Mouse (Mus musculus): ENCODE results near the gene Msi2. TPM values are rescaled to one million over a fixed set of nuclear protein-coding genes. Genes with fewer than 3 reads are reported as not detected.

The Msi2 gene
- polyA plus RNA-seq, 1 experiment from 2014 or later, result 25.3 TPM

DNA sequence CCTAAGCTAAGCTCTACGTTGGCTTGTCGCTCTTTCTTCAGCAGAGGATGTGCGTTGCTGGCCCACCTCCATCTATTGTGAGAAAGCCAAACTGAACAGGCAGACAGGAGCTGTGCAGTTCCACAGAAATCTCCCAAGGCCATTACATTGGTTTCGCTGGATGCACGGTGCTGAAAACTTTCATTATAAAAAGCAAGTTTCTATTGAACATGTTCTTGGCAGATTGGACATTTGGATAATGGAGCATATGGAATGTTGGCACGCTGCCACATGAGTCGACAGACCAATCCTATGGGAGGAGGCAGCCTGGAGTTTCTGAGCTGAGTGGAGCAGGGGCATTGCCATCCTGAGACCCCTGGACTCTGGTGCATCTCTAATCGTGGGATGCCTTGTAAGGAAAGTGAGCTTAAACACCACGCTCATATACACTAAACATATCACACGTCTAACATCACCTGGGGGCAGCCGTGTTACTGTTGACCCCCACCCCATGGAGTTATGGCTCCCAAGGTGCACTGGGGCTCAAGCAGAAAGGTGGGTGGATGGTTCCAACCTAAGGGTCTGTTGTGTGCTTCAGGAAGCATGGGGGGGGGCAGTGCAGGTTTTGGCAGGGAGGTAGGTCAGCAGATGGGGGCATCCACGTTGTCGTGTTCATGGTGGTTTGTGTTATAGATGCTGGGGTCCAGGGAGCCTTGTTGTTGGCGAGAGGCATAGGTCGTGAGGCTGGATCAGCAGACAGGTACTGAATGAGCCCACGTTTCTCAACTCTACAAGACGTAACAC, 389.3 kb downstream of the Msi2 start:
- Histone ChIP-seq H3K4me1 (peaks cover 27% of the 10 kb centered on the region), H3K36me3 (no peaks in the 10 kb centered on the region), H3K27ac (replicated peaks) (no peak overlapping the region), H3K9me3 (replicated peaks) (no peaks in the 10 kb centered on the region), H3K4me3 (no peak overlapping the region), H3K27me3 (ENCODE audit: low read depth, poor library complexity, severe bottlenecking) (no peaks in the 10 kb centered on the region)
- WGBS, result 92% methylated on average over 17 of the region's 17 CpGs
- no peak for DNase-seq (ENCODE audit: low spot score)

DNA sequence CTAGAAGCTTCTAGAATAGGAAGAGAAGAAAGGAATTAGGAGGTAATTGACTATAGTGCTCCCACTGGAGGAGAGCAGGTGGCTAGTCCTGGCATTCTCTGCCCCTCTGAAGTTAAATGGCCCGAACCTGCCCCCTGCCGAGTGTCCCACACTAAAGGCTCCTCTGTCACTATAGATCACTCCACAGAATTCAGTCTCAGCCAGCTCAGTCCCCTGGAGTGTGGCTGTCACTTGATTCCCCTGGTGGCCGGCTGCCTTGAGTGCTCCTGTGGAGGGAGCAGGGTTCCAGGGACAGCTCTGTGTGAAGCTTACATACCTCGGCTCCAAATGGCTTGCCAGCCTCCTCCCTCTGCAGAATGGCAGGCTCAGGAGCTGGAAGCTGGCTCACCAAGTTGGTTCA, 391.3 kb downstream of the Msi2 start:
- H3K4me3 ChIP-seq, result no peak overlapping the region
- H3K27me3 ChIP-seq (ENCODE audit: low read depth, poor library complexity, severe bottlenecking), result no peaks in the 10 kb centered on the region
- WGBS, result 11% methylated on average over 4 of the region's 4 CpGs
- no peaks in the 10 kb centered on the region for H3K36me3 ChIP-seq
- H3K27ac ChIP-seq (replicated peaks), result peak overlapping the region; percentile 19
- peaks cover 24% of the 10 kb centered on the region for H3K4me1 ChIP-seq
- H3K9me3 ChIP-seq (replicated peaks), result no peaks in the 10 kb centered on the region; the same call in 1 of the 2 replicates
- no peak for DNase-seq (ENCODE audit: low spot score)

DNA sequence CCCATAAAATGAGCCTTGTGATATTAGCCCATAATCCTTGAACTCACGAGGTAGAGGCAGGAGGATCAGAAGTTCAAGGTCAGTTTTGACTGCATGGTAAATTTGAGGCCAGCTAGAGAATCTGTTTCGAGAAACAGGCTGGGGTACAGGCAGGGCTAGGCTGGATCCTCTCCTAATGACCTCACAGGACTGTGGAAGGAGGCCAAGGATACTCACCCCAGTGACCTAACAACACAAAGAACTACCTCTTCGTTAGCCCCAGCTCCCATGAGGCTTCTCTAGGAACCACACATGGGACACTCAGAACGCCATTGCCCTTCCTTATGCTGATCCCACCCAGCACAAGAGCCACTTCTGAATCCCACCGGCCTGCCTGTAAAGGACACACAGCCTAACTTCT, 399.5 kb downstream of the Msi2 start:
- Histone ChIP-seq H3K4me1 (peaks cover 57% of the 10 kb centered on the region), H3K9me3 (replicated peaks) (no peaks in the 10 kb centered on the region; the same call in 1 of the 2 replicates), H3K27ac (replicated peaks) (peak overlapping the region; percentile 47; the same call in 1 of the 2 replicates), H3K27me3 (ENCODE audit: low read depth, poor library complexity, severe bottlenecking) (0 out of 2 replicates have a peak, but pooled peaks cover 4% of the 10 kb centered on the region), H3K36me3 (no peaks in the 10 kb centered on the region), H3K4me3 (no peak overlapping the region)
- no peak for DNase-seq (ENCODE audit: low spot score)
- WGBS, result 78% methylated on average over 5 of the region's 5 CpGs

DNA sequence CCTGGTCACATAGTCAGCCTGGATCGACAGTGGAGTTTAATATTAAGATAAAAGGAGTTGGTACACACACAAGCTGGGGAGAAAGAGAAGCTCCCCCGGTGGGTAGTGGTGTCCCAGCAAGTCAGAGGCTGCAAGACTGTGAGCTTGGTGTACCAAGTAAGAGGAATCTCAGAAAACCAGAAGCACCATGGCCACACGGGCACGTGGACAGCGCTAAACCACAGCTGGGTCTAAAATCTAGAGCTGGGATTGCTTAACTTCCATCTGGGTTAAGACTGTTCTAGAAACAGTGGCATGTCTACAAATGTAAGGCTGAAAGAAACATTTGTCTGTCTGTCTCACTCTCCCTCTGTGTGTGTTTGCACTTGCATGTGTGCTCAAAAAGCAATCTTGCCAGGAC, 402.9 kb downstream of the Msi2 start:
- Histone ChIP-seq H3K27ac (replicated peaks) (peak overlapping the region; percentile 82; the same call in 1 of the 2 replicates), H3K4me1 (peaks cover 91% of the 10 kb centered on the region), H3K9me3 (replicated peaks) (no peaks in the 10 kb centered on the region), H3K27me3 (ENCODE audit: low read depth, poor library complexity, severe bottlenecking) (peaks cover 13% of the 10 kb centered on the region), H3K4me3 (no peak overlapping the region), H3K36me3 (no peaks in the 10 kb centered on the region)
- DNase-seq (ENCODE audit: low spot score), result no peak
- WGBS, result 86% methylated on average over 5 of the region's 5 CpGs

DNA sequence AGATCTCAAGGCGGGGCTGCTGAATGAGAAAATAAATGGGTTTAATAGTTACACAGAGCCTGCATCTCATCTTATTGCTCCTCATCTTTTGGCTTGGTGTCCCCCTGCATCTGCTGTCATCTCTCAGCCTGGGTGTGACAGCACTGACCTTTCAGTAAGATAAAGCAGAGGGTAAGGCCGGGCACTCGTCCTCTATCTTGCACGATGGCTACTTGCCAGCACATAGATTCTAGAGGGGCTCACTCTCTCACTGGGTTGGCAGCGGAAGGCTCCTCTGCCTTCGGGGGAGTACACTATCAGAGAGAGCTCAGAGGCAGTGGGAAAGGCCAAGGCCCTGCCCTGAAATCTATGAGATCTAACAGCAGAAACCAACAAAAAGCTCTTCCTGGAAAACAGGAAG, 403.8 kb downstream of the Msi2 start:
- no peak for DNase-seq (ENCODE audit: low spot score)
- H3K4me1 ChIP-seq, result peaks cover 93% of the 10 kb centered on the region
- H3K9me3 ChIP-seq (replicated peaks), result no peaks in the 10 kb centered on the region
- H3K27ac ChIP-seq (replicated peaks), result peak overlapping the region; percentile 82
- H3K27me3 ChIP-seq (ENCODE audit: low read depth, poor library complexity, severe bottlenecking), result peaks cover 16% of the 10 kb centered on the region
- 88% methylated on average over 6 of the region's 6 CpGs for WGBS
- no peaks in the 10 kb centered on the region for H3K36me3 ChIP-seq
- H3K4me3 ChIP-seq, result no peak overlapping the region

DNA sequence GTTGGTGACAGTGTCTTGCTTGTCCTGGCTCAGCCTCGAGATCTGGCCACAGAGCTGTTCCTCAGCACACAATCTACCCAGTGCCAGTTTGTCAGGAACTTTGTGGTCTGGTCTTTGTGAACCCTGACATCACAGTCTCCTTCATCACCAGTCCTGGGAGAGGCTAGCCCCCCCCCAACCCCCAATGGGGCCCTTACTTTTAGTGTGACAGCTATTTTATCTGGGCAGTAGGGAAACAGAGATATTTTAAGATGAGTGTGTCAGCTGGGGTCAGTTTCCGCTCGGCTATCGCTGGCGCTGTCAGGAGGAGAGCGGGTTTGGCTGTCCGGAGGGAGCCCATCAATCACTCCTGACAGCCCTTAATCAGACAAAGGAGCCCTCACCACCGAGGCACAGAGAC, 404.8 kb downstream of the Msi2 start:
- 51% methylated on average over 8 of the region's 8 CpGs for WGBS
- Histone ChIP-seq H3K4me3 (no peak overlapping the region), H3K9me3 (replicated peaks) (no peaks in the 10 kb centered on the region), H3K27ac (replicated peaks) (peak overlapping the region; percentile 82), H3K4me1 (peaks cover 97% of the 10 kb centered on the region), H3K27me3 (ENCODE audit: low read depth, poor library complexity, severe bottlenecking) (peaks cover 13% of the 10 kb centered on the region), H3K36me3 (no peaks in the 10 kb centered on the region)
- no peak for DNase-seq (ENCODE audit: low spot score)

DNA sequence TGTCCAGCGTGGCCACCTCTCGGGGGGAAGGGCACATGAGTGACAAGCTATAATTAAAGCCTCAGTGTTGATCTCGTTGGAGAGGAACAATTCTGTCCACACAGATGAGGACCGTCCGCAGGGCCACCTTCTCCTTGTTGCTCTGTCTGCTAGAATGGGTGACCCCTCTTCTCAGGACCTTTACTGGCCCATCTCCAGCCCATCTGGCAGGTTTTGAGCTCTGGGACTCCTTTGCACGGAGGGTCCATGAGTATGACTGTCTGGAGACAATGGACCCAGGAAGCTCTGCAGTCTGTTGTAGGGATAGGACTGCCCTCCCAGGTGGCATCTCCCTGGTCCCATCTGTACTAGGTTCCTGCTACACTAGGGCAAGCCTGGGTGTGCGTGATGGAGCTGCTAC, 406.7 kb downstream of the Msi2 start:
- Histone ChIP-seq H3K27me3 (ENCODE audit: low read depth, poor library complexity, severe bottlenecking) (peaks cover 13% of the 10 kb centered on the region), H3K4me3 (no peak overlapping the region), H3K4me1 (peaks cover 94% of the 10 kb centered on the region), H3K9me3 (replicated peaks) (no peaks in the 10 kb centered on the region), H3K36me3 (no peaks in the 10 kb centered on the region), H3K27ac (replicated peaks) (peak overlapping the region; percentile 82)
- WGBS, result 66% methylated on average over 7 of the region's 7 CpGs
- no peak for DNase-seq (ENCODE audit: low spot score)

DNA sequence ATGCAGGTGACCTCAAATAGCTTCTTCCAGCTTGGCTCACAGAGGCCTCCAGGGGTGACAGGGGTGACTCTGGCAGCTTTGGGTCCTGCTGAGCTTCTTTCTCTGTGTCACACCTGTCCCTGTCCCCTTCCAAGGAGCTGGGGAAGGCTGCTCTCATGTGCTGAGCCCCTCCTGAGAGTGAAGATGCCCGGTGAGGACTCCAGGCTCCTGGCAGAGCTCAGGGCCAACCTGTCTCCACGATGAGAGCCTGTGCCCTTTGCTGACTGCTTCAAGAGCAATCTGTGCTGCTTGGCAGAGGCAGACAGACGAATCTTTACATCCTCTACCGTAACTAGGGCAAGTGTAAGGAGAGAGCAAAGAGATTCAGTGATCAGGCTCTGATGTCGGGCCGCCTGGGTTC, 407.5 kb downstream of the Msi2 start:
- Histone ChIP-seq H3K36me3 (no peaks in the 10 kb centered on the region), H3K4me3 (no peak overlapping the region), H3K9me3 (replicated peaks) (no peaks in the 10 kb centered on the region), H3K27ac (replicated peaks) (peak overlapping the region; percentile 82), H3K27me3 (ENCODE audit: low read depth, poor library complexity, severe bottlenecking) (peaks cover 13% of the 10 kb centered on the region), H3K4me1 (peaks cover 91% of the 10 kb centered on the region)
- 76% methylated on average over 6 of the region's 6 CpGs for WGBS
- no peak for DNase-seq (ENCODE audit: low spot score)

DNA sequence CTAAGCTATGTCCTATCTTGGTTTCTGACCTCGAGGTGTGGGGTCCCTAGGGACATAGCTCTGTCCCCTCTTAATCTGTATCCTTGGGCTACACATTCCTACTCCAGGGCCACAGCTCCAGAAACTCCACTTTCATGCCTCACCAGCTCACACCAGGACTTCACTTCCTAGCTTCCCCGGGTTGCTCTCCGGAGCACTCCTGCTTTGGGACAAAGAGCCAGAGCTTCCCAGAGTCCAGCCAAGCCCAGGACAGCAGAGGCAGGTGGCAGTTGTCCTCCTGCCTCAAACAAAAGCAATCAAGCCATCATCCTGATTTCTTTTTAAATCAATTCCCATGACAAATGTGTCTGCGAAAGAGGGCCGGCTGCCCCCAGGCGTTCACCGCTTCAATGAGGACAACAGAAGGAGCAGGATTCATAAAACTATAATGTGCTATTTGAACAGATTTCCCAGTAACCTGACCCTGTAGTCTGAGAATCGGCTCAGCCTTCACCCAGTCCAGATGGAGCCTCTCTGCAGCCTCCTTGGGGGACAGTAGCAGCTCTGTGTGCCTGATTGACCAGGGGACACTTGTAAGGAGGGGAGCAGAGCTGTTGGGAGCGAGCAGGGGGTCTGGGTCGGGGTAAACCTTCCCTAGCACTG, 409.1 kb downstream of the Msi2 start:
- Histone ChIP-seq H3K4me1 (peaks cover 80% of the 10 kb centered on the region), H3K4me3 (no peak overlapping the region), H3K27ac (replicated peaks) (peak overlapping the region; percentile 82), H3K9me3 (replicated peaks) (no peaks in the 10 kb centered on the region), H3K36me3 (no peaks in the 10 kb centered on the region), H3K27me3 (ENCODE audit: low read depth, poor library complexity, severe bottlenecking) (peaks cover 13% of the 10 kb centered on the region)
- WGBS, result 60% methylated on average over 10 of the region's 10 CpGs
- DNase-seq (ENCODE audit: low spot score), result no peak

DNA sequence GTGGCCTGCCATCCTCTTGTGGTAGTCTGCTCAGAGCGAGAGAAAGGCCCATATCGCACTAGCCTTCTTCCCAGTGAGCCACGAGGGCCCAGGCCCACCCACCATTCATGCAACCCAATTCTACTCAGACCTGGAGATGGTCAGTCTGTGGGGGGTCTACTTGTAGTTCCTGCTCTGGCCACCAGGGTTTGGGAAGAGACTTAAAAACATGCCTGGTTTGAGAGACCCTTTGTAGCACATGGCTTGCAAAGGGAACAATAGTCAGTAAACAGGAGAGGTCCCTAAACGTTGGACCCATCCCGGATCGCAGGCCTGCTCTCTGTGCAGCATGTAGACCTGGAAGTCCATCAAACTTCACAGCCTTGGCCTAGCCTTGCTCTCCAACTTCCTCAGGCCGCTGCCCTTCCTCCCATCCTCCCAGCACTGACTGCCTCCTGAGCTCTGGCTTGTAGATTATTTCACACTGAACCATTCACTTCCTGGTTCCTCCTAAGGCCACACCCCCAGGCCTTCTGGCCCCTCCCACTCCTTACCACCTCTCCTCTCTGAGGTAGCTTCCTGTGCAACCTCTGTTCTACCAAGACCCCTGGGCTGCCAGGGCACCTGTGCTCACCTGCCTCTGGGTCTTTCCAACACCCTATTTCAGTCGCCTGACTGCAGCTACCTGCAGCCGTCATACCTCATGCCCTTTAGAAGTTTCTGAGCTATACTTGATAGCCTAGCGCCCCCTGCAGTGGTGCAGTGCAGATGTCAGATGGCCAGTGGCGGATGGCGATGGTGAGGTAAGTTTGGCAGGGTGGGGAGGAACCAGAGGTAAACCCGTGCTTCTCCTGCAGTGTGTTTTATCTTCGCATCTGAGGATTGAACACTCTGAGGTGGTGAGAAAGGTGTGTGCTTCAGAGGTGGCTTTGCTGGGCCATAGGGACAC, 410.4 kb downstream of the Msi2 start:
- WGBS, result 83% methylated on average over 14 of the region's 14 CpGs

DNA sequence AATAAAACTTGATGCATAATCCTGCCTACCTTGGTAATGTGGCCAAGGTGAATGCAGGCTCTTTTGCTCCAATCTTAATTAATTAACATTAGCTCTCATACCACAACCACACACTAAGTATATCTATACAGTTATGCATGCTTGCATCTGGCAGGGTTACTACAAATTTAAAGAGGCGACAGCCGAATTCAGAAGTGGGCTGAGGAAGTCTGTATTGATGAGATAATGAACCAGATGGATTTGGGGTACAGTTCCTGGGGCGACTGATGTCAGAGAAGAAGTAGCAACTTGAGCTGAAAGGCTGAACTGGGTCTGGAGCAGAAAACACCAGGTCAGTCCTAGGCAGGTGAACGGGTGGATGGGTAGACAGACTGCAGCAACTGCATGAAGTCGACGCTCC, 412.6 kb downstream of the Msi2 start:
- no peak for DNase-seq (ENCODE audit: low spot score)
- 93% methylated on average over 6 of the region's 6 CpGs for WGBS
- H3K4me3 ChIP-seq, result no peak overlapping the region
- H3K4me1 ChIP-seq, result peaks cover 66% of the 10 kb centered on the region
- no peaks in the 10 kb centered on the region for H3K36me3 ChIP-seq
- no peak overlapping the region; the same call in 1 of the 2 replicates for H3K27ac ChIP-seq (replicated peaks)
- no peaks in the 10 kb centered on the region for H3K9me3 ChIP-seq (replicated peaks)
- peaks cover 7% of the 10 kb centered on the region for H3K27me3 ChIP-seq (ENCODE audit: low read depth, poor library complexity, severe bottlenecking)

More for the DNA sequence above, 410.4 kb downstream of the Msi2 start:
- Histone ChIP-seq H3K4me3 (no peak overlapping the region), H3K27me3 (ENCODE audit: low read depth, poor library complexity, severe bottlenecking) (peaks cover 13% of the 10 kb centered on the region), H3K4me1 (peaks cover 71% of the 10 kb centered on the region), H3K9me3 (replicated peaks) (no peaks in the 10 kb centered on the region), H3K36me3 (no peaks in the 10 kb centered on the region), H3K27ac (replicated peaks) (peak overlapping the region; percentile 82)
- no peak for DNase-seq (ENCODE audit: low spot score)

DNA sequence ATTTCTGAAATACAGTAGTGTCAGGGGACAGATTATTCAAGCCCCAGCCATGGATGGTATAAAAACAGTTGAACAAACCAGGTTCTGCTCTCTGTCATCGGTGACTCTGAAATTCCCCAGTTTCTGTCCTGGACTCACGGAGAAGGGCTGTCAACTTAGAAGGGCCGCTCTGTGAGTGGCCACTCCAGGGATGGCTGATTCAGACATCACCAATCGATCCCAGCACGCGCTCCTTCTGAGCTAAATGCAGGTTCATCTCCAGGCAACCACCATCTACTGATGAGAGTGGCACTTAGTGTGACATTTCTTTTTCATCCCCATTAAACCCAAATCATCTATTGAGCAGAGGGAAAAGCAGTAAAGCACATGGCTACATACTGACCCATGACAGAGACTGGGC, 416.7 kb downstream of the Msi2 start:
- Histone ChIP-seq H3K36me3 (no peaks in the 10 kb centered on the region), H3K27ac (replicated peaks) (peak overlapping the region; percentile 78; the same call in 1 of the 2 replicates), H3K9me3 (replicated peaks) (no peaks in the 10 kb centered on the region), H3K27me3 (ENCODE audit: low read depth, poor library complexity, severe bottlenecking) (no peaks in the 10 kb centered on the region), H3K4me1 (peaks cover 43% of the 10 kb centered on the region), H3K4me3 (no peak overlapping the region)
- WGBS, result 53% methylated on average over 6 of the region's 6 CpGs
- DNase-seq (ENCODE audit: low spot score), result peak; percentile 60
